Mouse (Mus musculus) A20 (cell line): ENCODE measurements at regions not wholly inside any gene's neighbourhood (a gene's known extent, or its start where the extent isn't known, plus 50 kb on each side); places are given as distances from the start of the nearest gene placed in this dataset.
A peak's percentile ranks its signal among the peaks of the same experiment; 100 is the strongest.
"Not testable (repeated sequence)": the region's sequence is repeated elsewhere in the genome, so short reads cannot be mapped to it uniquely, and the experiment has no call there.

Experiments
- DNase-seq: peaks from one replicate; pipeline ENCODE4 v3.0.0-alpha.2; 2011; ENCODE audit warnings: low read depth, low spot score

DNA sequence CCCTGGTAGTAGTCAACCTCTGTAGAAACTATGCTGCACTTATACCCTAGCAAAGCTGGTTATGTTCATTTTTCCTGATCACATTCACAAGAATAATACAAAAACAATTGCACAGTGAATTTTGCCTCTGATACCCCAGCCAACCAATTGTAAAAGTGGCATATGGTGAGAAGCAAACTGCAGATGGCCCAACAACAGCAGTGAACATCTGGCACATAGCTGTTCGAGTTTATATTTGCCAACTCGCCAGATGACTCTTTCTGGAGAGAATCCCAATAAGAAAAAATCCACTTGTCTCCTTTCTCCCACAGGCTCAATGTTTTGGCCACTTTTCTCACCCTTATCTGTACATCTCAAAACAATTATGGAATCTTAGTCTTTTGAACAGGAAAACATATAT, 196.5 kb upstream of the Grik2 start:
- DNase-seq = no peak

DNA sequence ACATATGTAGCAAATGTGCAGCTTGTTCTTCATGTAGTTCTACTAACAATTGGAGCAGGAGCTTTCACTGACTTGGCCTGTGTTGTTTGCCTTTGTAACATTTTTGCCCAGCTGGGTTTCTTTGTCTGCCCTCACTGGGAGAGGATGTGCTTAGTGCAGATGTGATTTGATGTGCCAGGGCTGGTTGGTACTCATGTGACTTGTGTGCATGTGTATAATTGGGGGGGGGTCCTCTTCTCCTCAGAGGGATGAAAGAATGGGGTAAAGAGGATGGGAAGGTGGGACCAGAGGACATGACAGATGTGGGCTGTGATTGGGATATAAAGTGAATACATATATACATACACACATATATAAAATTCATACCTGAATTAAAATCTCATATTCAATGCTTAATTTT, 163.9 kb upstream of the Grik2 start:
- DNase-seq = no peak

DNA sequence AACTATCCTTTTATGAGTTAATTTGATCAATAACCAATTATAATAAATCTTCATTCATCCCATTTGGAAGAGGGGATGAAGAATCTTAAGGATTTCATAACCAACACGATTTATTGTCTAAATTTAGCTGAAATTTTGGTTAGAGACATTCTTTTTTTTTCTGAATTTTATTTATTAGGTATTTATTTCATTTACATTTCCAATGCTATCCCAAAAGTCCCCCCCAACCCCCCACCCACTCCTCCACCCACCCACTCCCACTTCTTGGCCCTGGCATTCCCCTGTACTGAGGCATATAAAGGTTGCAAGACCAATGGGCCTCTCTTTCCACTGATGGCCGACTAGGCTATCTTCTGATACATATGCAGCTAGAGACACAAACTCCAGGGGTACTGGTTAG, 148.7 kb upstream of the Grik2 start:
- DNase-seq = not testable (repeated sequence)

DNA sequence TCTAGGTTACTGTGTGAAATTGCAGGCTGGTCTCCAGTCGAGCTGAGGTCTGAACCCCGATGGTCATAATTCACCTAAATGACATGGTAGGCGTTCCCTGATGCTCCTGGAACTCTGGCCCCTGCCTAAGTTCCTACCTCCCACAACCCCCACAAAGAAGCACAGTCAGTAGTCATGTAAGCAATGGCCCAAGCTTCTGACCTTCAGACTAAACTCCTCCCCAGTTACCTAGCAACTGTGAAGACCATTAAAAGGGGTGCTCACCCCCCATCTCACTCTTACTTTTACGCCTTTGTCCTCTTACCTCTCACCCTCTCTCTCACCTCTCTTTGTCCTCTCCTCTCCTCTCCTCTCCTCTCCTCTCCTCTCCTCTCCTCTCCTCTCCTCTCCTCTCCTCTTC, 120.6 kb upstream of the Grik2 start:
- not testable (repeated sequence) for DNase-seq

DNA sequence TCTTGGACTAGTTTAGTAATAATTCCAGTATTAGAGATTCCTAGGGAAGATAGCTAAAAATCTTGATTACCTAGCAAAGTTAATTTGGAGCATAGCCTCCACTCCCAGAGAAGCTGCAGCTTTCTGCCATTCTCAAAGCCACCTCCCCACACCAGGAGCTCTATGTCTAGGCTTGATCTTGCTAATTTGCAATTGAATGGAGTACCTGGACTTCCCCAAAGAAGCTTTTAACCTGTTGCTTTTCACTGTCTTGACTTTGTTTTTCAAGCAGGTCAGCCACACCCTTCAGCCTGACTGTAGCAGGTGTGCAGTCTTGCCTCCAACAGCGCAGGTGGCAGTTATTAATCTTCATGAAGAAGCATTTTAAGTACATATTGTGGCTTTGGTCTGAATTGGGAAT, 119.6 kb upstream of the Grik2 start:
- not testable (repeated sequence) for DNase-seq

DNA sequence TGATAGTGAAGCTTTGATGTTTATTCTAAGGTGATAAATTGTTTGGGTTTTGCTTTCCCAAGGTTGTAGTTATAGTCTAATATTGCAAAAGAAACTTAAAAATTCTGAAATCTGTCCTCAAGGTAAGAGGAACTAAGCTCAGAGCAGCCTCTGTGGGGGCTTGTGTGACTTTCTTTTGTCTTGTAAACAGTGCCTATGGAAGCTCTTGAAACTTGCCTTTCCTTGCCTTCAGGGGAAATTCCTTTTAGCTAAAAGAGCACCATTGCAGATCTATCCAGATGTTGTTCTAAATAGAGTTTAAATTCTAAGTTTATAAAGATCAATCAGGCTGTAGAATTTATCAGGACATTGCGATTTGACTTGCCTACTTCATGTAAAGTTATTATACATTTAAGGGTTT, 116.1 kb upstream of the Grik2 start:
- DNase-seq = not testable (repeated sequence)

DNA sequence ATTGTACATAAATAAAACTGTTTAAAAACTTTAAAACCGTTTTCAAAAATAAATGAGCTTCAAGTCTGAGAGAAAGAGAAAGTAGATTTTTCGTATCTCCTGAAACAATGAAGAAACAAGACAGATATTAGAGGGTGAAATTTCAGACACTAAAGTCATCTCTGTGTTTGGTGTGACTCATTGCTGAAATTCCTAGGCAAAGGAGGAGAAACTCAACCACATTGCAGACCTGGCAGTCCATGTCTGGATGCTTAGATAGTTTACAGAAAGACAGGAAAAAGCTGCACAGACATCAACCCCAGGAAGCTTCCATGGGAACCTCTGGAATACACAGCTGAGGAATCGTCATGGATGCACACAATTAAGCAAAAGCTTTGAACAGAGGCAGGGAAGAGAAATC, 106.9 kb upstream of the Grik2 start:
- DNase-seq = no peak

DNA sequence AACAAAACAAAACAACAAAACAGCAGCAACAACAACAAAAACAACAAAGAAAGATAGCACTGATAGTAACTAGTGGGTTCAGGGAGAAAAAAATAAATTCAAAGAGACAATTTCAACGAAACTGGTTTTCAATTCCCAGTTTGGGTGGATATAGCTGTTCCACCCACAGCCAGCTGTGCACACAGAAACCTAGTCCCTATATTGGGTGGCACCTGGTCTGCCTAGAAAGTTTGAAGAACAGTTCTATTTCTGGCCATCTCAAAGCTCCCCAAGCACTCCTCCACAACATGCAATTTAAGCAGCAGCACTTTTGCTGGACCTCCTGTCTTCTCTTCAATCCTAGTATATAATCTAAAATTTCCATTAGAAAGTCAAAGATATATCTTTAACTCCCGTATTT, 95.5 kb upstream of the Grik2 start:
- no peak for DNase-seq

DNA sequence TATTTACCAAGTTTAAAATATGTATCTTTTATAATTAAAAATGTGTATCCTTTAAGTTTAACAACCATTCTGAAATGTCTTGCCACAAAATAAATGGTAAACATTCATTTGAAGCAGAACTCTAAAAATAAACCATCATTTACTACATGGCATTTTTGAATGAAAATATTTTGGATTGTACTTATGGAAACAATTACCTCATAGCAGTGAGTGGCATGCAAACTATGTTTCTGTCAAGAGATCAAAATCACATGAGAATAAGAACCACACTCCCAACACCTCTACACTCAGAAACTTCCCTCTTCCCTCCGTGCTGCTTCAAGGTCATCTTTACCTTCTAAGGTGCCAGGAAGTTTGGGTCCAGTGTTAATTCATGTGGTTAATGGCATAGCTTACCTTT, 94.9 kb upstream of the Grik2 start:
- DNase-seq = no peak

DNA sequence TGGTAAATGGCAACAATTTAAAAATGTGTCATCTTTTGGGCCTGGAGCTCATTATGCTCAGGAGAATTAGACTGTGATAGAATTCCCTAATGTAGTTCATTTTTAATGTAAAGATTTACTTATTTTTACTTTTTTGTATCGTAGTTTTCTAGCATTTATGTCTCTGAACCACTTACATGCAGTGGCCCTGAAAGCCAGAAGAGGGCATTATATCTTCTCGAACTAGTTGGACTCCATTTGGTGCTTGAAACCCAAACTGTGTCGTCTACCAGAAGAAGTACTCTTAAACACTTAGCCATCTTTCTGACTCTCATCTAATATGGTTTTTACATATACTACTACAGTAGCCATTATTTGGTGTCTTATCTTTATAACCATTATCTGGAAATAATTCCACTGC, 75.2 kb upstream of the Grik2 start:
- peak; percentile 20 for DNase-seq

DNA sequence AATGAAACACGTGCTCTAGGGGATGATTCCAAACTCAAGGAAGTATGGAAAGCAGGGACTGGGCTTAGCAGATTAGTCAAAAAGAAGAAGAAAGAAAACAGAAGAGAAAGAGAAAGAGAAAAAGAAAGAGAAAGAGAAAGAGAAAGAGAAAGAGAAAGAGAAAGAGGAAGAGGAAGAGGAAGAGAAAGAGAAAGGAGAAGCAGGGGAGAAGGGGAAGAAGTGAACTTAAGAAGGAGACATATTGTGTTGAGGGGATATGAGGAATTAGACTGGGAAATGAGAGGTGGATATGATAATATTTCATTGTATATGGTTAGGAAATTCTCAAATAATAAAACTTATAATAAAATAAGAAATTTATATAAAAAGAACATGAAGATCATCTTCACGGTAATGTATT, 59.1 kb upstream of the Grik2 start:
- DNase-seq = no peak

DNA sequence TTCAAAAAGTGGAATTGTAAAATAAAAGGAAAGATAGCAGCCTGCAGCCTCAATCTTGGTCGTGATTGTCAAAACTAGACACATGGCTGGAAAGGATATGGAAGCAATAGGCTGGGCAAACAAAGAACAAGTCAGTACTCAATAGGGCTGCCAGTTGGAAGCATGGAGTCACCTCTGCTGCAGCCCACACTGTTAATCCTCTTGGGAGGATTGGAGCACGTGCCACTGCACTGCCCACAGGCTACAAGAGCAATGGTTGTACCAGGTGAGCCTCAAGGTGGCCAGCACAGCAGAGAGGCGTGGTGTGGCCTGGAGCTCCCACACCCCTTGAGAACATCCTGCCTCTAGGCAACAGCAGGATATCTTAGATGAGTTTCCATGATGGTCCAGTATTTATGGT, 55.7 kb upstream of the Grik2 start:
- DNase-seq = no peak
